Mouse (Mus musculus) retina, embryonic 14.5 days (tissue): ENCODE results near the gene Krt9.

Source experiments
- DNase-seq: peaks from one replicate; pipeline ENCODE4 v3.0.0-alpha.2; 2015; ENCODE audit warnings: low spot score

The Krt9 gene

DNA sequence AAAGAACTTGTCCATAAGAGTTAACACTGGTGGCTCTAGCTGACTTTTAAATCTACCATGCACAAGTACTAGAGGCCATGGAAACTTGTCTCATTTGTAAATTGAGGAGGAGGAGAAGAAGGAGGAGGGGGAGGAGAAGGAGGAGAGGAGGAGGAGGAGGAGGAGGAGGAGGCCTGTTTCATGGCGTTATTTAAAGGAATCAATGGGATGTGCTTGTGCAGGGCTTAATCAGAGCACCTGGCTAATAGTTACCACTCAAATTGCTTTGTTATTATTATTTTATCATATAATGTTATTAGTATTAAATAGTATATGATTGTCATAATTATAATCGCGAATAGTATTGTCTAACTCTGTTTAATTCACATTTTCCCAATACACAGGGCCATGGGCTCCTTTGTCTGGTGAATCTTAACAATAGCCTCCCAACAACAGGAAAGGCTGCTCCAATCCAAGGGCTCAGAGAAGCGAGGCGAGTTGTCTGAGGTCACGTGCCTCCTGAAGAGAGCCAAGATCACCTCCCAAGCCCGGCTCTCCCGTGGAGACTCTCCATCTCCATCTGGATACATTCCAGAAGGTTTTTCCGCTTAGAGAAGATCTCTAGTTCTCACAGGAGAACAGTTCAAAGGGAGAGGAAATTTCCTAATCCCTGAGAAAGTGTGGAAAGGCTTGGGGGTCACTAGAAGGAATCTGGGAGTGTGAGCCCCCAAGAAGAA, 44.3 kb downstream of the Krt9 start, which contains the start of gene Krt19:
TSS of gene Krt19 (minus strand) at position 51 of the 716 bp plus-strand sequence.
- no peak for DNase-seq

DNA sequence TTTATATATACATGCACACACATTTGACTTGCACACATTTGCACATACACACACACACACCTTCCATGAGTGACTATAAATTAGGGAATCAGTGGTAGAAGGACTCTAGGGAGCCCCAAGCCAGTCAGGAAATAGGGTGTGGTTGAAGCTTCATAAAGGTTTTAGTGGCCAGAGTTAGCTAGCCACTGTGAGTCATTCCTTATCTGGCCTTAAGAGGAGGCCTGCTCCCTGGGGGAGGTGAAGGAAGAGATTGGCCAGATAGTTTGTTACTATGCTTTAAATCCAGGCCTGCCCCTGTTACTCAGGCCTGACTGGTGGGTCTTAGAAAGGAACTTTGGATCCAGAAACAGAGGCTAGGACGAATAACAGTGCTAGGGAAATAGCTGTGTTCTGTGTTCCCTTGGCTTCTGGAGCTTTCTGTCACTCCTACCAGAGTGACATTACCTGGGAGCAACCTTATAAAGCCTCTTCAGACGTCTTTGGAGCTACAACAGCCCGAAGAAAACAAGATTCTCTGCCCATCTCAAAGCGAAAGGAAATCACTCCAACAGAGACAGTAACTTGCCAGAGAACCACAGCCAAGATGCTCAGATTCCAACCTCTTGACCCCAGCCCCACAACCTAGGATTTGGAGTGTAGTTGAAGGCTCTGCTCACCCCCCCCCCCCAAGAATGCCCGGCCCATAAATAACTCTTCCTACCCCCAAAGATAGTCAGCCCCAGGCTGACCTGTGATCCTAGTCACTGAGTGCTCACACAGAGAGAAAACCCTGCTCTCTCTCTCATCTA, 45.3 kb downstream of the Krt9 start:
- DNase-seq = no peak

DNA sequence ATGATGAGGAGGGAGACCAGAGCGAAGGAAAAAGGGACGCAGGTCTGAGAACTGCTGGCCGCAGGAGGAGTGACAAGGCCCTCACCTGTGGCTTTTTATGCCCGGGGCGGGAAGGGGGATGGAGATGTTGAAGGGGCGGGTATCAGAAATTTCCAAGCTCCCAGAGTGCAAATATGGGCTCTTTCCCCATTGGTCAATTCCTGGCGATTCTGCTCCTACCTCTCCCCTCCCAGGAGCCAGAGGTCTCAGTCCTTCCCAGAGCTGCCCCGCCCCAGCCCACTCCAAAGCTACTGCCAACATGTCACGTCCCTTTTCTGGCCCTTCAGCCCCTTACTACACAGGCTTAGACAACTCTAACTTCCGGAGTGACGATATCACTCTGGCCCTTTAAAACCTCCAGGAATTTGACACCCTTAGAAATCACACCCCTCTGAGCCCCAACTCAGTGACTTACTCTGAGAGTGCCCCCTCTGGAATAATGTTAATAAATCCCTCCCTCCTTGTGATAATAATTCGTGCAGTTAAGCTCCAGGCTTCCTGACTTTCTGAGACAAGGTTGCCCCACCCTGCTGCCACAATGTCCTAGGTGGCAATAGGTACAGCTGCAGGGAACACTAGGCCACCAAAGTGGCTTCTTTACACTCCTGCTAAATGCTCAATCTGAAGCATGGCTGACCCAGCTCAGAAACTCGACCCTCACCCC, 47.0 kb downstream of the Krt9 start:
- DNase-seq = peak; percentile 25

DNA sequence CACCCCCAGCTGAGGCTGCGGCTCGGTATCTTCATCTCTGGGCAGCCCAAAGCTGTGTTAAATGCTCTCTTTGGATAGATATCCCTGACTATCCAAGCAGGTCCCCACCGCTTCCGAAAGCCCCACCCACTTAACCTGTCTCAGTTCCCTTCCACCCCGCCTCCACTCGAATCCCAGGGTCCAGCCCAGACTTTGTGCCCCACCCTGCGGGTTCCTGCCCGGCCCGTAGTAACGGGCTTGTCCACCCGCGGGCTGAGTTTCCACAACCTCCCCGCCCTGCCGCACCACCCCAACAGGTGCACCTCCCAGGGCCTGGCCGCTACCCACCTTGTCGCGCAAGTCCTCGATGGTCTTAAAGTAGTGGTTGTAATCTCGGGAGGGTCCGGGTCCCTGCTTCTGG, 47.9 kb downstream of the Krt9 start:
- DNase-seq = no peak

DNA sequence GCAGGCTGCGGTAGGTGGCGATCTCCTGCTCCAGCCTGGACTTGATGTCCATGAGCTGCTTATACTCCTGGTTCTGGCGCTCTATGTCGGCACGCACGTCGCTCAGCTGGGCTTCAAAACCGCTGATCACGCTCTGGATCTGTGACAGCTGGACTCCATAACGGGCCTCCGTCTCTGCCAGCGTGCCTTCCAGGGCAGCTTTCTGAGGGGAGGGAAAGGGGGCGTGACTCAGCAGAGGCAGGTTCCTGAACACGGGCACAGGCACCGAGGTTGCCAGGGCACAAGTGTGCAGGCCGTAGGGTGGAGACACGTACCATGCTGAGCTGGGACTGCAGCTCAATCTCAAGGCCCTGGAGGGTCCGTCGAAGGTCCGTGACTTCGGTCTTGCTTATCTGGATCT, 52.1 kb downstream of the Krt9 start:
- DNase-seq = no peak

DNA sequence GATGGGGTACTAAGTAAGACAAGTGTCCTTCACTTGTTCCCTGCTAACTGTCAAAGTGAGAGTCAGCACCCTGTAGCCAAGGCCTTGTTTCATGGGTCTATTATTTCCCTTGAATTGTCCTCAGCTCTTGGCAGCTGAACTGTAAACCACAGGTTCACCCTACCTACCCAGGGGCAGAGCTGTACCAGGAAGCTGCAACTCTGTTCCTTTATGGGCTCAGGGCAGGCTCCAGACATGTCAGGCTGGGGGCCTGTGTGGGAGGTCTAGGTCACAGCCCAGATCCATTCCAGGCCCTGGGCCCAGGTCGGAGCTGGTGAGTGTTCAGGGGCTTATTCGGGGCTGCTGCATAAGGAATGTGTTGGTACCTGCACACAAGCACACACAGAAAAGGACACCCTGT, 53.7 kb downstream of the Krt9 start:
- DNase-seq = no peak

DNA sequence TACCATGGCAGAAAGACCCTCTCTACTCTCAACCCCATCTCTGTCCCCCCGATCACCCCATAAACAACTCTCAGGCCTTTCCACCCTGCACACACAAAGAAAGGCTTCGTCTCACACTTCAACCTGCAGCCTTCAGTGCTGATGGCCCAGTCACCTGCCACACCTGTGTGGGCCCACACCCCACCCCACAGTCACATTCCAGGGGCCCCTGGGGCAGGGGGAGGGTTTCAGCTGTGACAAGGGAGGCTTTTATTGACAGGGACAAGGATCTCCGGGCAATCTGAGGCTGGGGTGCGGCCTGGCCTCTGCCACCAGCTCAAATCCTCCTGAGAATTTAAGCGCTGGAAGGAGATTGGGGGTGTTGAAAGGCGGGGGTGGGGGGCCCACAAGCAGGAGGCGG, 54.2 kb downstream of the Krt9 start:
- no peak for DNase-seq

DNA sequence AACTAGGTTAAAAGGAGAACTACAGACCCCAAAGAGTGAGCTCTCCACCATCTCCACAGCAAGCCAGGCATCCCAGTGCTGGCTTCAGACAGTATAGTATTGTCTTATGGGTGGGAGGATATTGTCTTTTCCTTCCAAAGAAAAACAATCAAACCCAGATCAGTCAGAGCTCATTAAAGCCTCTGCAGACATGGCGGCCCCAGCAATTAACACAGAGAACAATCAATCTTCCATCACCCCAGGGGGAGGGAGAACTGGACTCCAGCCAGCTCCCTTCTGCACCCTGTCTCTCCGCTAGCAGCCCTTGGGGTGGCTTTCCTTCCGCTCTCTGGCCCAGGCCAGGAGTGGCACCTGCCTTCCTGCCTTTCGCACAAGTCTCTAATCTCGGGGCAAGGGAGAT, 55.4 kb downstream of the Krt9 start:
- DNase-seq = peak; percentile 60
